Mouse (Mus musculus) kidney, adult 2 months (tissue): ENCODE measurements around the gene Rnf32. TPM values are rescaled to one million over a fixed set of nuclear protein-coding genes. Genes with fewer than 3 reads are reported as not detected.

Experiments
- DNase-seq: peaks from one replicate; pipeline ENCODE4 v3.0.0; 2021
- H3K27ac ChIP-seq: fragments of 200-500 bp; 2 replicates; pipeline ENCODE4 v1.5.1; 2012; ENCODE audit warnings: low read depth, low read length, control low read depth, inconsistent platforms; ENCODE audit not compliant: insufficient read depth
- H3K27me3 ChIP-seq: fragments of 200-500 bp; replicated peaks from 2 replicates; pipeline ENCODE4 v1.6.1; 2012; ENCODE audit warnings: mild to moderate bottlenecking, moderate library complexity, low read length, inconsistent platforms; ENCODE audit not compliant: control insufficient read depth, insufficient read depth
- H3K36me3 ChIP-seq: fragments of 200-500 bp; 2 replicates; pipeline ENCODE4 v1.6.1; 2012; ENCODE audit warnings: mild to moderate bottlenecking, moderate library complexity, low read length, inconsistent platforms; ENCODE audit not compliant: control insufficient read depth, insufficient read depth
- H3K4me1 ChIP-seq: fragments of 200-500 bp; 2 replicates; pipeline ENCODE4 v1.6.1; 2011; ENCODE audit warnings: low read length; ENCODE audit not compliant: control insufficient read depth, insufficient read depth
- H3K4me3 ChIP-seq: fragments of 200-500 bp; 2 replicates; pipeline ENCODE4 v1.5.1; 2011; ENCODE audit warnings: mild to moderate bottlenecking, low read depth, low read length, control low read depth; ENCODE audit not compliant: insufficient read depth
- CTCF ChIP-seq: fragments of 200-500 bp; conservative IDR thresholded peaks from 2 replicates; pipeline ENCODE4 v1.5.1; 2011; ENCODE audit warnings: low read depth, mild to moderate bottlenecking, control low read depth, low read length, moderate library complexity, mixed read lengths; ENCODE audit not compliant: insufficient read depth, insufficient read length
- POLR2A ChIP-seq: fragments of 200-500 bp; IDR thresholded peaks from one replicate; pipeline ENCODE4 v1.6.1; 2011; ENCODE audit warnings: low read depth, low read length, control low read depth
- WGBS: fragments of 180-500 bp; shearing (Covaris S2); methylation state at CpG from one replicate; pipeline ENCODE4 v1.1.7; 2018; 5-methylcytosine and 5-hydroxymethylcytosine counted together
- polyA plus RNA-seq: library from polyadenylated mRNA; depleted of rRNA; stranded (reverse); fragments of >200 nt; gene quantifications from 2 replicates; pipeline ENCODE4 v1.2.3, GENCODE M21; 2012; rRNA removed

Rnf32 gene
- polyA plus RNA-seq, 1 experiment = 2.2 TPM

GRCm38 (mm10) chr5:29253876-29254275 lies 58.1 kb downstream of the Rnf32 start:
- TF ChIP-seq POLR2A (no peak), CTCF (no peak)
- WGBS = 70% methylated on average over 2 of the region's 2 CpGs
- no peak for DNase-seq
- Histone ChIP-seq H3K27ac (no peak overlapping the region), H3K36me3 (no peaks in the 10 kb centered on the region), H3K4me3 (no peak overlapping the region), H3K4me1 (no peaks in the 10 kb centered on the region), H3K27me3 (no peaks in the 10 kb centered on the region)

- H3K4me1 ChIP-seq = no peaks in the 10 kb centered on the region
- TF ChIP-seq CTCF (peak; percentile 39; the same call in 1 of the 2 replicates), POLR2A (no peak)
- H3K4me3 ChIP-seq = no peak overlapping the region
- DNase-seq = no peak
- WGBS = 49% methylated on average over 4 of the region's 4 CpGs
- H3K27me3 ChIP-seq = no peaks in the 10 kb centered on the region
- no peak overlapping the region for H3K27ac ChIP-seq
- H3K36me3 ChIP-seq = no peaks in the 10 kb centered on the region
Observed at GRCm38 (mm10) chr5:29270879-29271278, 75.1 kb downstream of the Rnf32 start.

GRCm38 (mm10) chr5:29273426-29273825 lies 77.6 kb downstream of the Rnf32 start:
- no peaks in the 10 kb centered on the region for H3K36me3 ChIP-seq
- no peaks in the 10 kb centered on the region for H3K27me3 ChIP-seq
- WGBS = 75% methylated on average over 2 of the region's 2 CpGs

GRCm38 (mm10) chr5:29274746-29275145 lies 79.0 kb downstream of the Rnf32 start:
- DNase-seq = peak; percentile 23
- H3K27ac ChIP-seq = no peak overlapping the region
- no peaks in the 10 kb centered on the region for H3K27me3 ChIP-seq
- H3K4me3 ChIP-seq = no peak overlapping the region
- H3K4me1 ChIP-seq = no peaks in the 10 kb centered on the region
- H3K36me3 ChIP-seq = no peaks in the 10 kb centered on the region
- TF ChIP-seq CTCF (no peak), POLR2A (no peak)

More at GRCm38 (mm10) chr5:29273426-29273825, 77.6 kb downstream of the Rnf32 start:
- Histone ChIP-seq H3K4me1 (no peaks in the 10 kb centered on the region), H3K27ac (no peak overlapping the region), H3K4me3 (no peak overlapping the region)
- no peak for TF ChIP-seq POLR2A
- TF ChIP-seq CTCF = no peak
- DNase-seq = no peak

Other genes with a start within 250 kb of the Rnf32 start
- gene Lmbr1, start 182.4 kb downstream of the Rnf32 start, polyA plus RNA-seq = 3.9 and 4.4 TPM in 2 replicates
- gene Nom1, start 238.7 kb downstream of the Rnf32 start, polyA plus RNA-seq = 4.8 and 6.8 TPM in 2 replicates